Mouse (Mus musculus) heart, embryonic 14.5 days (tissue): ENCODE measurements around the gene Ikzf4. TPM values are rescaled to one million over a fixed set of nuclear protein-coding genes. Genes with fewer than 3 reads are reported as not detected.

ENCODE experiments used
- ATAC-seq: fragments of 200-750 bp; cut with Nextera tagmentation; 2 replicates; pipeline ENCODE4 v1.8.0; 2017; ENCODE audit warnings: low read depth, moderate TSS enrichment; ENCODE audit not compliant: insufficient number of reproducible peaks, insufficient read depth, low FRiP score
- H3K27ac ChIP-seq, 2 experiments: fragments of 200-500 bp in 1 of 2; fragments of 300-500 bp in 1 of 2; sonication (generic) in 1 of 2; replicated peaks in 1 of 2; 2 replicates each; pipeline ENCODE4 v1.5.1; 2012 to 2014; ENCODE audit warnings: low read depth in 2 of 2, low read length in 2 of 2, control low read depth in 1 of 2, mild to moderate bottlenecking in 1 of 2, mixed read lengths in 1 of 2; ENCODE audit not compliant: control insufficient read depth in 1 of 2, insufficient read depth in 1 of 2
- H3K27me3 ChIP-seq: fragments of 300-500 bp; sonication (generic); 2 replicates; pipeline ENCODE4 v1.6.1; 2014; ENCODE audit warnings: mild to moderate bottlenecking, low read length, control low read depth; ENCODE audit not compliant: control insufficient read depth, insufficient read depth
- H3K36me3 ChIP-seq: fragments of 300-500 bp; sonication (generic); 2 replicates; pipeline ENCODE4 v1.6.1; 2014; ENCODE audit warnings: mild to moderate bottlenecking, control low read depth, low read length, mixed read lengths; ENCODE audit not compliant: control insufficient read depth, insufficient read depth
- H3K4me1 ChIP-seq, 2 experiments: fragments of 200-500 bp in 1 of 2; fragments of 300-500 bp in 1 of 2; sonication (generic) in 1 of 2; 2 replicates each; pipeline ENCODE4 v1.6.1; 2012 to 2014; ENCODE audit warnings: low read length in 2 of 2, control low read depth in 1 of 2, mixed read lengths in 1 of 2; ENCODE audit not compliant: control insufficient read depth in 2 of 2, insufficient read depth in 2 of 2
- H3K4me2 ChIP-seq: fragments of 300-500 bp; sonication (generic); 2 replicates; pipeline ENCODE4 v1.6.1; 2014; ENCODE audit warnings: mild to moderate bottlenecking, low read length
- H3K4me3 ChIP-seq, 2 experiments: fragments of 200-500 bp in 1 of 2; fragments of 300-500 bp in 1 of 2; sonication (generic) in 1 of 2; 2 replicates each; pipeline ENCODE4 v1.5.1; 2012 to 2014; ENCODE audit warnings: low read length in 2 of 2, mild to moderate bottlenecking in 2 of 2, control low read depth in 1 of 2, low read depth in 1 of 2, moderate library complexity in 1 of 2; ENCODE audit not compliant: control insufficient read depth in 1 of 2, insufficient read depth in 1 of 2
- H3K9ac ChIP-seq: fragments of 300-500 bp; sonication (generic); 2 replicates; pipeline ENCODE4 v1.6.1; 2014; ENCODE audit warnings: mild to moderate bottlenecking, low read length
- H3K9me3 ChIP-seq: fragments of 300-500 bp; sonication (generic); 2 replicates; pipeline ENCODE4 v1.6.1; 2016; ENCODE audit warnings: low read length, control low read depth; ENCODE audit not compliant: control insufficient read depth
- WGBS: fragments of 180-500 bp; shearing (Covaris S2); extraction: QIAGEN DNeasy Blood & Tissue Kit; methylation state at CpG from one replicate; pipeline ENCODE4 v1.1.7; 2014; 5-methylcytosine and 5-hydroxymethylcytosine counted together
- polyA plus RNA-seq: library from polyadenylated mRNA; unstranded; fragments of >200 nt; fragmentation: Nextera tagmentation; extraction: Ambion mirVana; gene quantifications from 2 replicates; pipeline ENCODE4 v1.2.1, GENCODE M21; 2014

The Ikzf4 gene
- polyA plus RNA-seq, 1 experiment from 2014 or later, result 1.8 TPM

DNA sequence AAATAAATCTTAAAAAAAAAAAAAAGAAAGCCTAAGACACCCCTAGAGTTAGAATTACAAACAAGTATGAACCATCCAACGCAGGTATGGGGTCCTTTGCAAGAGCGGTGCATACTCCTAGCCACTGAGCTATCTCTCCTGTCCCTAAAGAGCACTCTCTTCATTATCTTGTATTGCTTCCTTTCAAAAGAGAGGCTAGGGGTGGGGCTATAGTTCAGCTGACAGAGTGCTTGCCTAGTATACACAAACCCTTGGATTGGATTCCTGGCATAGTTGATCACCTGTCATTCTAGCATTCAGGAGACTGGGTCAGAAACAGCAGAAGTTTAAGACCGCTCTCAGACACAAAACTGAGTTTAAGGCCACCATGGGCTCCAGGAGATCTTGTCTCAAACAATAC lies 9.5 kb upstream of the Ikzf4 start:
- 29% methylated on average over 3 of the region's 3 CpGs for WGBS
- Histone ChIP-seq H3K9me3 (no peaks in the 10 kb centered on the region), H3K4me2 (no peak overlapping the region), H3K36me3 (no peaks in the 10 kb centered on the region), H3K4me1 (peaks cover 0 to 5% of the 10 kb centered on the region in 2 experiments), H3K9ac (no peak overlapping the region), H3K27ac (no peak overlapping the region), H3K4me3 (no peak overlapping the region), H3K27me3 (no peaks in the 10 kb centered on the region)
- no peak for ATAC-seq

DNA sequence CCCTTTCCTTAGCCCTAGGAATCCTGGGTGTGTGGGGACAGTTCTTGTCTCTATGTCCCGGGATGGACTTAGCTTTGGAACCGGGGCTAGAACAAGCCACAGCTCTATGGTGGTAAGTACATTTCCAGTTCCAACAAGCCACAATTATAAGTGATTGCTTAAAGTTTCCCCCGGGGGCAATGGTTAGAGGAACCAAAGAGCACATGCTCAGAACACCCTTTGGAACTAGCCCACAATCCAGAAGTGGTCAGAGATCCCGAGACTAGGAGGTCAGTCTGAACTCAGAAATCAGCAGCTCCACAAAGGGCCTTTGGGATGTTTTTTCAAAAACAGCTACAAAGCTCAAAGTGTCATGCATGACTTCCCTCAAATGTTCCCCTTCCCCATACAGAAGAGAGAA lies 8.1 kb upstream of the Ikzf4 start:
- Histone ChIP-seq H3K4me3 (no peak overlapping the region), H3K4me1 (peaks cover 0 to 5% of the 10 kb centered on the region in 2 experiments; a peak in 3 of 4 replicates), H3K9me3 (no peaks in the 10 kb centered on the region), H3K9ac (no peak overlapping the region), H3K4me2 (no peak overlapping the region), H3K36me3 (no peaks in the 10 kb centered on the region), H3K27ac (no peak overlapping the region), H3K27me3 (no peaks in the 10 kb centered on the region)
- WGBS, result 67% methylated on average over 4 of the region's 4 CpGs
- no peak for ATAC-seq

DNA sequence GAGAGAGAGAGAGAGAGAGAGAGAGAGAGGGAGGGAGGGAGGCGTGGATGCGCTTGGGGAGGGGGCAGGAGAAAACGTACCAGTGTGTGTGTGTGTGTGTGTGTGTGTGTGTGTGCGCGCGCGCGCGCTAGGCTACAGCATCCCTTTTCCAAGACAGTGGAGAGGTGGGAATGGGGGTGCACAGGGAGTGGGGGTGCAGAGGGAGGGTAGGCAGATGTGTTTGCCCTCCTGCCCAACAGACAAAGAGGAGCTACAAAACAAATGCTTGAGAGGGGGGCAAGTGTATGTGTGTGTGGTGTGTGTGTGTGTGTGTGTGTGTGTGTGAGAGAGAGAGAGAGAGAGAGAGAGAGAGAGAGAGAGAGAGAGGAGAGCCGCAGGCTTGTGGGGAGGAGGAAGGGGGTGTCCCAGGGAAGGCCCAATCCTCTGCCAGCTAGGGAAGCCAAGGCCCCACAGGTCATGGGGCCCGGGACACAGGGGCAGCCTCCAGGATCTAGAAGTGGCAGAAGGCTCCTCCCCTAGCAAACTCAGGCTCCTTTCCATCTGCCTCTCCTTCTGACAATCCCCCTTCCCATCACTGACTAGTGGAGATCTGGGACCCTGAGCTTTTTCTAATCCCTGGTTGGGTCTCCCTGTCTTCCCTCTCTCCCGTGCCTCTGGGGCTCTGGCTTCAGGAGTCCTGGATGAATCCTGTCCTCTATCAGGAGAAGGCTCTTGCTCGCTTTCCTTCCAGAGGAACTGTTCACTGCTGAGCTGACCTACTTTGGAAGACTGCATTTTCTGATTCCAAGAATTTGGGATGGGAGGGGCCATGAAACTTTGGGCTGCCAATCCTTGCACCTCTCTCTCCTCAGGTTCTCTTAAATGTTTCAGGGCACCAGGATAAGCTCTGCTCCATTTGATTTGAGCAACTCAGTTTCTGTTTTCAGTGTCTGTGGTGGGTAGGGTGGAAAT lies 623 bp upstream of the Ikzf4 start:
- ATAC-seq, result 0 out of 2 replicates have a peak, but pooled peaks have one; percentile 48
- H3K9me3 ChIP-seq, result no peaks in the 10 kb centered on the region
- peak overlapping the region; percentile 50 to 56 for H3K4me3 ChIP-seq
- peaks cover 8% of the 10 kb centered on the region for H3K27me3 ChIP-seq
- peak overlapping the region; percentile 86 for H3K4me2 ChIP-seq
- H3K27ac ChIP-seq, result no peak overlapping the region
- 8% methylated on average over 12 of the region's 13 CpGs for WGBS
- H3K9ac ChIP-seq, result peak overlapping the region; percentile 50; the same call in 1 of the 2 replicates
- peaks cover 13 to 22% of the 10 kb centered on the region in 2 experiments; a peak in 3 of 4 replicates for H3K4me1 ChIP-seq
- no peaks in the 10 kb centered on the region for H3K36me3 ChIP-seq

DNA sequence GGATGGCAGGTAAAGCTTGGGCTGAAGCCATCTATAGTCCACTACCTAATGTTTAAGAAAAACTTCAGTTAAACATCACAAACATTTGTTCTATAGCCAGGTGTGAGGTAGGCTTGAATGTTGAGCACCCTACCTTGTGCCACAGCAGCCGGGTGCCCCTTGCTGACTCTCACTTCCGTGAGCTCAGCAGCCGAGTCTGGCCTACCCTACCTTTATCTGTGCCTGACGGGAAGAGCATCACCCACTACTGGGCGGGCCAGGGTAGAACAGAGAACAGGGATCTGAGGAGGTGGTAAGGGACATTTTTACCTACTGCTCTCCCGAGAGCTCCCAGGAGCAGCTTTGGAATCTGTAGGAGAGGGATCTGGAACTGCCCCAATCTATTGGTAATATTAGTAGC lies 3.0 kb downstream of the Ikzf4 start:
- H3K4me2 ChIP-seq, result no peak overlapping the region
- ATAC-seq, result no peak
- 73% methylated on average over 6 of the region's 6 CpGs for WGBS
- no peak overlapping the region for H3K4me3 ChIP-seq
- H3K9ac ChIP-seq, result no peak overlapping the region
- no peak overlapping the region for H3K27ac ChIP-seq
- H3K27me3 ChIP-seq, result peaks cover 8% of the 10 kb centered on the region
- peaks cover 13 to 22% of the 10 kb centered on the region in 2 experiments; a peak in 3 of 4 replicates for H3K4me1 ChIP-seq
- H3K36me3 ChIP-seq, result no peaks in the 10 kb centered on the region
- H3K9me3 ChIP-seq, result no peaks in the 10 kb centered on the region

DNA sequence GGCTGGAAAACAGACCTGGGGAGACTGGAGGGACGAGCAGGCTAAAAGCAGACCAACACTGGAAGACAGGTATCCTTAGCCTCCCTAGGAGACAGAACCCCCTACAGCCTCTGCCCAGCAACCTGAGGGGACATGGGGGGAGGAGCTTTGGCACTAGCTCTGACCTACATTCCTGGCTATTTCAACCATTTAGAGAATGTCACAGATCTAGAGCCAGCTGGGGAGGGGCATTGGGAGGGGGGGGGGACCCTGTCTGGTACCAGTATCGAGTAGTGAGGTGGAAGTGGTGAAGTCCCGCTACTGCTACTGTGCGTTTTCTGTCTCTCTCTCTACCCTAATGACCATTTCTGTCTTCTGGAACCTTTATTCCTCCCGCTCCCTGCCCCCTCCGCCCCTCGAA lies 3.9 kb downstream of the Ikzf4 start:
- Histone ChIP-seq H3K4me2 (no peak overlapping the region), H3K4me1 (peaks cover 14 to 22% of the 10 kb centered on the region in 2 experiments), H3K36me3 (no peaks in the 10 kb centered on the region), H3K27me3 (peaks cover 8% of the 10 kb centered on the region), H3K9ac (no peak overlapping the region), H3K27ac (no peak overlapping the region), H3K4me3 (no peak overlapping the region), H3K9me3 (no peaks in the 10 kb centered on the region)
- ATAC-seq, result no peak
- 39% methylated on average over 7 of the region's 7 CpGs for WGBS

DNA sequence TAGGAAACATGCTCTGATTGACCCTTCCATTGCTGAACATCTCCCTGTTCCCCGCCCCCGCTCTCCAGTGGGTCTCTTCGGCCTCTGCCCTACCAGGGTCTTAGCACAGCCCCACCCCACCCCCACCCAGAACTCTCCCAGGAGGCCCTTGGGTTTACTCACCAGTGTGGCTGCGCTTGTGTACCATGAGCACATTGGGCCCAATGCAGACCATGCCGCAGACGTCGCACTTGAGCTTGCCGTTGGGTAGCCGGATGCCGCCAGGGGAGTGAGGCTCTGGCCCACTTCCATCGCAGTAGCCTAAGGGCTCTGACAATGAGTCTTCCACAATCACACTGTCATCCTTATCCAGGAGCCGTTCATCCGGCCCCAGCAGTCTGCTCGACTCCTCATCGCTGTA lies 4.9 kb downstream of the Ikzf4 start:
- no peaks in the 10 kb centered on the region for H3K9me3 ChIP-seq
- H3K27ac ChIP-seq, result no peak overlapping the region
- no peak overlapping the region for H3K4me2 ChIP-seq
- H3K36me3 ChIP-seq, result no peaks in the 10 kb centered on the region
- peaks cover 7 to 15% of the 10 kb centered on the region in 2 experiments; a peak in 3 of 4 replicates for H3K4me1 ChIP-seq
- 91% methylated on average over 15 of the region's 15 CpGs for WGBS
- no peak for ATAC-seq
- H3K9ac ChIP-seq, result no peak overlapping the region
- H3K4me3 ChIP-seq, result no peak overlapping the region
- H3K27me3 ChIP-seq, result peaks cover 8% of the 10 kb centered on the region

DNA sequence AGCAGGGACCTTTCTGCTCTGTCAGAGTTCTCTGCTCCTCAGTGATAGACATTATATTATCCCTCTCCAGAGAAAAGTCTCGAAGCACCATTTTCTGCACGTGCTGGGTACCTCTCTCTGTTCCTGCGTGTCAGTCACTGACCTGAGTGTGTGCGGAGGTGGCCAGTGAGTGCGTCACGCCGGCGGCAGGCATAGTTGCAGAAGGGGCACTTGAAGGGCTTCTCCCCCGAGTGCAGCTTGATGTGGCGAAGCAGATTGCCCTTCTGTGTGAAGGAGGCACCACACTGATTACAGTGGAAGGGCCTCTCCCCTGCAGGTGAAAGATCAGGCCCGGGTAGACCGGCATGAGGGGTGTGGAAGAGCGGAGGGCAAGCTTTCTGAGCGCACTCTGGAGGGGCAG lies 5.8 kb downstream of the Ikzf4 start:
- Histone ChIP-seq H3K9me3 (no peaks in the 10 kb centered on the region), H3K4me2 (no peak overlapping the region), H3K27ac (no peak overlapping the region), H3K4me3 (no peak overlapping the region), H3K9ac (no peak overlapping the region), H3K27me3 (peaks cover 8% of the 10 kb centered on the region), H3K36me3 (no peaks in the 10 kb centered on the region), H3K4me1 (peaks cover 5 to 12% of the 10 kb centered on the region in 2 experiments; a peak in 3 of 4 replicates)
- 67% methylated on average over 14 of the region's 14 CpGs for WGBS
- ATAC-seq, result no peak
